Mouse (Mus musculus) T-helper 1 cell (primary cell): ENCODE data around the gene Mup17.
"Not testable (repeated sequence)": the region's sequence is repeated elsewhere in the genome, so short reads cannot be mapped to it uniquely, and the experiment has no call there.

Source experiments
- in situ Hi-C: fragments of 300-600 bp; cut with MboI, MseI; formaldehyde crosslinking; loops from one replicate; pipeline ENCODE4 v1.15.1; 2025; ENCODE audit warnings: high pct_unique_total_duplicates

Gene Mup17

DNA sequence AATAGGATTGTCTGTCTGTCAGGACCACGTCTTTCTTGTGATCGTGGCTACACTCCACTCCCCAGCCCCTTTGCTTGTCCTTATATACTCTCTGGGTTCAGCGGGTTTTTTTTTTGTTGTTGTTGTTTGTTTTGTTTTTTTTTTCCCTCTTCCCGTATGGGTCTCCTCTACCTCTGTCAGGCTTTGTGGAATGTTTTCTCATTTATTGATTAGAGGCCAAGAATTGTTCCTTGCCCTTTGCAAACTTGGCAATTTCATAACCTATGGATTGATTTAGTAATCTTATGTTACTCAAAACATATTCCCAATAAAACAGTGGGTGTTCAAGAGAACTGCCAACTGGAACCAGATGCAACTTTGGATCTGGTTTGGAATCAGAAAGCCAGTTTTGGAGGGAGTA lies at the start of gene Mup17:
Gene Mup17 (minus strand): TSS at position 101 of the 400 bp plus-strand sequence.
- in situ Hi-C loops = loop anchor here (25.0 kb wide), 1 partner anchor 308 kb away; no protein-coding TSS in a partner anchor

DNA sequence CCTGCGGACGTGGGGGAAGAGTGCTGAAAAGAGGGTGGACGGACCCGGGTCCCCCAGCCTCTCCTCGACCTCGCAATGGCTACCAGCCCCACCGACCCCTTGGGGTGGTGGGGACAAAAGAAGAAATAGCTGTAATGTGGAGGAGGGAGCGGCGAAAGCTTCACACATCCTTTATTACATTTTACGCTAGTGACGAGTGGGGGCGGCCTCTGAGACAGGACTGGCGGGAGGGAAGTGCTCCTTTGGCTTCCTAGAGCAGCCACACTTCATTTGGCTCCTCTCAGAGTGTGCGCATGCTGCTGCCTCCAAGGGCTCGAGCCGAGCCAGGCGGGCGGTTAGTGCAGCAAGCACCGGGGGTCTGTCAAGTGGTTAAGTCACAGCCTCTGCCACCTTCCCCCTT lies 24.1 kb downstream of the Mup17 start:
- in situ Hi-C loops = not testable (repeated sequence)

- in situ Hi-C loops = loop anchor here (5.0 to 10.0 kb wide), 3 partner anchors 371 to 1381 kb away; no protein-coding TSS in a partner anchor
Measured at GRCm38 (mm10) chr4:61555887-61556286, 39.8 kb downstream of the Mup17 start.
